Mouse (Mus musculus): Measurements from ENCODE around the gene Ccdc136. TPM values are rescaled to one million over a fixed set of nuclear protein-coding genes. Genes with fewer than 3 reads are reported as not detected.

The Ccdc136 gene
- total RNA-seq, 2 experiments from 2014 or later, result 6.1 to 7.9 TPM

DNA sequence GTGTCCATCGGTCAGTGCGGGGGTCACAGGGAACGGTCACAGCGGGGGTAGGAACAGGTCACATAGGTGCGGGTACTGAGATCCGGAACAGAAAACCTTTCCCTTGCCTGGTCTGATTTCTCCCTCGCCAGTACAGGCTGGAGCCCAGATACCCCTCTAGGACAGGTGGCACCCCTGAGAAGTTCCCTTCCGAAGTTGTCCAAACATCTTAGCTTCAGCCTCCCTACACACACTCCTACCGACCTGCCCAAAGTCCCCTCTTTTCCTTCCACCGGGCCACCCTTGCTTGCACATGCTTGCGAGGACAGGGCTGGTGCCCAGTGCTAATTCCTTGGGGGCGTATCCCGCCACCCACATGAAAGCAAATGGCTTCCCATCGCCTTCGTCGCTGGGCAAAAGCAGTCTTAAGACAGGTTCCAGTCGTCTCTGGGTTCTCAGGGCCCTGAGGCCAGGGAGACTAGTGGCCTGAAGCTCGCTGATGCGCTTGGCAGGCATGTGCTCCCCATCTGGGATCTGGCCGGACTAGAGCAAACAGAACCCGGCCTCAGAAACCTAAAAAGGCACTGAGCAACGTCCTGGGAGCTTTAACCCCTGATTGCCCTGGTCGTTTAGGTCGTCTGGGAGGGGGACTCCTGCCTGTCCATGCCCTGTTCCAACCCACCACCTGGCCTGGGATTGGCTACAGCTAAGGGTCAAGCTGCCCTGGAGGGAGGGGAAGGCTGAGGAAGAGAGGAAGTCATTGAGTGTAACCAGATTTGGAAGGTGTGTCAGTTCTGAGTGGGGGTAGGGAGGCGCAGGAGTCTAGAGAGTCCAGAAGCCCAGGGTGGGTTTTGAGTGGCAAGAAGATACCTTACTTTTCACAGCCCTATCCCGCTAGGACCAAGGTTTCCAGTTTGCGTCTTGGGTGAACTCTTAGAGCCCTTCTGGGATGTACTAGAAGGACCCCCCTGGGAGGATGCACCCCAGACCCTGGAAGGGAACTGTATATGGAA lies 38.0 kb downstream of the Ccdc136 start:
- DNase-seq, result peak; percentile 81 to 87
- intact Hi-C loops (cut with DNase I), result loop anchor here (2.0 to 5.0 kb wide), 3 partner anchors 37 to 77 kb away; partner anchors contain the start of genes Ccdc136 and Opn1sw

DNA sequence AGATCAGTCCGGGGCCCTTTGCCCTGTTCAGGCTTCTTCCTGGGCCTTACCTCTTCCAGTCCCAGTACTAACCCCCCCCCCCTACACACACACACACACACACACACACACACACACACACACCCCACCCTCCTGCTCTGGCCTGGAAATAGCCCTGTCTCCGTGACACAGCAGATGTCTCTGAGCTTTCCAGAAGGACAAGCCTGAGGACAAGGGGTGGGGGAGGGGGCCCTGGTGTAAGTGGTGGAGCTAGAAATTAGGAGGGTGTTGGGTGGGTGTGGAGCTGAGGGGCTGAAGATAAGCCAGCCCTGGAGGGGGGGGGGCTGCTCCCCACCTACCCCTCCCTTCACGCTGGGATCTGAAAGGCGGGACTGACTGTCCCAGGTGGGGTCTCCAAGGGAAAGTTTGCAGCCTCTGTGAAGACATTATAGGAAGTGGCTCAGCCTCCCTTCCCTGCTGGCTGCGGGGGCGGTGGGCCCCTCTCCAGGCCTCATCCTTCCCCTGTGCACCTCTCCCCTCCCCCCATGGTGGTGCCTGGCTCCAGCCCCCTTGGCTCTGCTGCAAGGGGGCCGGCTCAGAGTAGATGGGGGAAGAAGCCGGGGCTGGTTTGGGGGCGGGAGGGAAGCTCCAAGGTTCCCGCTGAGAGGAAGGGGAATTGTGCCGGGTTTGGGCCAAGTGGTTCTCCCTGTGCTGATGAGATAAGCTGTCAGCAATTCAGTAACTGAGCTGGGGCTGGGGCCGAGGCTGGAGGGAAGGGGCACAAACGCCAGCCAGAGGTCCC lies 39.0 kb downstream of the Ccdc136 start:
- peak; percentile 83 to 84 for DNase-seq
- intact Hi-C loops (cut with DNase I), result loop anchor here (5.0 kb wide), 1 partner anchor 78 kb away; no protein-coding TSS in a partner anchor

DNA sequence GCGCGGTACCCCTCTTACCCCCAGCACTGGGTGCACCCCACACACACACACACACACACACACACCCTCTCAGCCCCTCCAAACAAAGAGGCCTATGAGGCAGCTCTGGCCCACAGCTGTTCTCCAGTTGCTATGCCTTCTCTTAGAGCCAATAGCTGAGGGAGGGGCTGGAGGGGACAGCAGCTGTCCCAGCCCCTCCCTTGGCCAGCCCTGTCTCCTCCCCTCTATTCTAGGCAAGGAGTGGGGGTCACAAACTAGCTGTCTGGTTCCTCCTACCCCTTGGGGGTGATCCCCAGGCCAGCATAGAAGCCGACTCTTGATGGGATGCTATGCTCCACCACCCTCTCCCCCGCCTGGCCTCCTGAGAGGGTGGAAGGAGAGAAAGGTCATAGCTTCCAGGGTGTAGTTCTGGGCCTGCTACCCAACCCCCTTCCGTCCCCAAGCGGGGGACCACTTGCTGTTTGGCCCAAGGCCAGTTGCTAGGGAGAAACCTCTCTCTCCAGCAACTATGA lies 39.9 kb downstream of the Ccdc136 start:
- DNase-seq, result peak; percentile 68 to 71
- intact Hi-C loops (cut with DNase I), result no loop called here

- intact Hi-C loops (cut with DNase I), result no loop called here
- peak; percentile 85 to 86 for DNase-seq
Observed at GRCm38 (mm10) chr6:29436461-29436934, 40.4 kb downstream of the Ccdc136 start.

DNA sequence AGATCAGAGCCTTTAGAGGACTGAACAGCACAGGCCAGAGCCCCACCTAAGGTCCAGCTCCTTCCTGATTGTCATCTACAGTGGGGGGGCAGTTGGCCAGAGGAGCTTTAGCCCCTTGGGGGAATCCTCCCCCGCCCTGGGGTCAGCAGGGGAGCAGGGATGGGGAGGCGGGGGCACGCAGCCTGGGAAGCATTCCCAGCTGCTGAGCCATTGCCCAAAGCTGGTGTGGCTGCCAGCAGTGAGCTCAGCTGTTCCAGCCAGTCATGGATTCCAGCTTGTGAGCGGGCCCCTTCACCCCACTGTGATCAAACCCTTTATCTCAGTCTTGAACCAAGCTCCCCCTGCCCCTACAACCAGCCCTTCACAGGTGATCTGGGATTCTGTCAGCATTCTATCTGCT lies 43.1 kb downstream of the Ccdc136 start:
- intact Hi-C loops (cut with DNase I), result no loop called here
- DNase-seq, result peak; percentile 39 to 59

DNA sequence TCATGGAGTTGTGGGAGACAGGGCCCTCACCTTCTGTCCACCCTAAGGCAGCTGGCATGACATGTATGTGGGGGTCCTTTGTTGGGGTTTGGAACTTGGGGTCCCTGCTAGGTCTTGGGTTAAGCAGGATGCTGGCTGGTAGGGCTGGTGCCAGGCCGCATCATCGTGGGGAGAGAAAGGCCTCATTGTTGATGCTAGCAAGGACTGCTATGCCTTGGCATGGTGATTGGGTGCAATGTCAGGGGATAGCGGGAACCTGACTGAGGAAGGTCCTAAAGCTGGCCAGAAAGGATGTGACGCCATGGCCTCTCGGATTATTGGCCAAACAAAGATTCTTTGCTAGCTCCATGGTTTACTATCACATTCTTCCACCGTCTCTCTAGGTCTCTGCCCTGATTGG lies 43.7 kb downstream of the Ccdc136 start:
- intact Hi-C loops (cut with DNase I), result no loop called here
- no peak for DNase-seq

DNA sequence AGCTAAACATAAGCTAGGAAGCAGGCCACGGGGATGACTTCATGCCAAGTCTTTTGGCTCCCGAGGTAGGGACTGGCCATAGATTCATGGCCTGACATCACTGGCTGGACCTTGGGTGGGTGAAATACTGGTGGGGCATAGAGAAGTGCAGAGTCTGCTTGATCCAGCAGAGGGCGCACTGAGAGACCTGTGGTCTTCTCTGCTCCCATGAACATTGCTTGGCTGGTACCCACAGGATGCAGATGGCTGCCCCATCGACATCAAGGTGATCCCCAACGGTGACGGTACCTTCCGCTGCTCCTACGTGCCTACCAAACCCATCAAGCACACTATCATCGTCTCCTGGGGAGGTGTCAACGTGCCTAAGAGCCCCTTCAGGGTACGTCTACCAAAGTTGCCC lies 48.7 kb downstream of the Ccdc136 start:
- DNase-seq, result peak; percentile 50 to 74
- intact Hi-C loops (cut with DNase I), result no loop called here

DNA sequence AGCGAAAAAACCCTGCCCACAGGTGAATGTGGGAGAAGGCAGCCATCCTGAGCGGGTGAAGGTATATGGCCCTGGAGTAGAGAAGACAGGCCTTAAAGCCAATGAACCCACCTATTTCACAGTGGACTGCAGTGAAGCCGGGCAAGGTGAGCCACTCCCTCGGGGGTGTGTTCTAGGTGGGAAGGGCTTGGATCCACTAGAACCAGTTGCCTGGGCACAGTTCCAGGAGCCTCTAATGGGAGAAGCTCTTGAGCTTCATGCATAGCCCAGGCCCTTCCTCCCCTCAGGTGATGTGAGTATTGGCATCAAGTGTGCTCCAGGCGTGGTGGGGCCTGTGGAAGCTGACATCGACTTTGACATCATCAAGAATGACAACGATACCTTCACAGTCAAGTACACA lies 49.2 kb downstream of the Ccdc136 start:
- intact Hi-C loops (cut with DNase I), result no loop called here
- DNase-seq, result peak; percentile 42 to 47

DNA sequence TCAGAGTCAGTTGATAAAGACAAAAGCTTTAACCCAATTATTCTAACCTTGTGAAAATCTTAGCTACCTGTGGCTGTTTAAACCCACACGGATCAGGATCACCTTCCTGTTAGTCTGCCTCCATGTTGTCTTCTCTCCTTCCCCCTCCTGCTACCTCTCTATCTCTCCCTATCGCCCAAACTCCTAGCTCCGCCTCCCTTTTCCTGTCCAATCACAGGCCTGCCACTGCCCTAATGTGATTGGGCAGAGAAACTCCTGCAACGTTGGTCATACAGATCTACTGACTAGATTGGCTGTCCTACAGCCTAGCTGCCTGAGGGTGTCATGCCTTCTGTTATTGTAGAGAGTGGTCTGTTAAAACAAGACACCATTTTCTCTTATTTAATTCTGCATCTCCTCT lies 53.7 kb downstream of the Ccdc136 start:
- intact Hi-C loops (cut with DNase I), result no loop called here

DNA sequence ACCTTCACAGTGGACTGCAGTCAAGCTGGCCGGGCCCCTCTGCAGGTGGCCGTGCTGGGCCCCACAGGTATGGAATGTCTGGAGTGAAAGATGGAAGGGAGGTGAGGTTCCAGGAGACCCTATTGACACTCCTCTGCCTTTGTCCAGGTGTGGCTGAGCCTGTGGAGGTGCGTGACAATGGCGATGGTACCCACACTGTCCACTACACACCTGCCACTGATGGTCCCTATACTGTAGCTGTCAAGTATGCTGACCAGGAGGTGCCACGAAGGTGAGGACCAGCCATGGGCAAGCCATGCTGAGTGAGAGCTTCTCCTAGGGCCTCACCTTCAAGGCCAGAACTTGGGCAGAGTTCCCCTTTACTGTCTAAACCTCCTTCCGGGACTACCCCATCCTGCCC lies 54.6 kb downstream of the Ccdc136 start:
- intact Hi-C loops (cut with DNase I), result no loop called here
- no peak for DNase-seq

More for the DNA sequence above, 53.7 kb downstream of the Ccdc136 start:
- DNase-seq, result no peak

GRCm38 (mm10) chr6:29461502-29461901 lies 65.4 kb downstream of the Ccdc136 start:
- DNase-seq, result peak in 1 of 2 experiments; percentile 26
- intact Hi-C loops (cut with DNase I), result no loop called here

GRCm38 (mm10) chr6:29463388-29463787 lies 67.3 kb downstream of the Ccdc136 start:
- intact Hi-C loops (cut with DNase I), result no loop called here

GRCm38 (mm10) chr6:29467583-29468354 lies 71.7 kb downstream of the Ccdc136 start, which contains the start of gene Atp6v1f:
Gene Atp6v1f (plus strand): TSS chr6:29467718.
- intact Hi-C loops (cut with DNase I), result no loop called here
- DNase-seq, result peak; percentile 94 to 95

More at GRCm38 (mm10) chr6:29463388-29463787, 67.3 kb downstream of the Ccdc136 start:
- peak in 1 of 2 experiments; percentile 31 for DNase-seq

- intact Hi-C loops (cut with DNase I), result no loop called here
- no peak for DNase-seq
Observed at GRCm38 (mm10) chr6:29468851-29469250, 72.7 kb downstream of the Ccdc136 start.

GRCm38 (mm10) chr6:29471137-29471536 lies 75.0 kb downstream of the Ccdc136 start, which contains the start of gene Atp6v1fnb:
Gene Atp6v1fnb (plus strand): TSS chr6:29471437.
- no peak for DNase-seq
- intact Hi-C loops (cut with DNase I), result no loop called here

DNA sequence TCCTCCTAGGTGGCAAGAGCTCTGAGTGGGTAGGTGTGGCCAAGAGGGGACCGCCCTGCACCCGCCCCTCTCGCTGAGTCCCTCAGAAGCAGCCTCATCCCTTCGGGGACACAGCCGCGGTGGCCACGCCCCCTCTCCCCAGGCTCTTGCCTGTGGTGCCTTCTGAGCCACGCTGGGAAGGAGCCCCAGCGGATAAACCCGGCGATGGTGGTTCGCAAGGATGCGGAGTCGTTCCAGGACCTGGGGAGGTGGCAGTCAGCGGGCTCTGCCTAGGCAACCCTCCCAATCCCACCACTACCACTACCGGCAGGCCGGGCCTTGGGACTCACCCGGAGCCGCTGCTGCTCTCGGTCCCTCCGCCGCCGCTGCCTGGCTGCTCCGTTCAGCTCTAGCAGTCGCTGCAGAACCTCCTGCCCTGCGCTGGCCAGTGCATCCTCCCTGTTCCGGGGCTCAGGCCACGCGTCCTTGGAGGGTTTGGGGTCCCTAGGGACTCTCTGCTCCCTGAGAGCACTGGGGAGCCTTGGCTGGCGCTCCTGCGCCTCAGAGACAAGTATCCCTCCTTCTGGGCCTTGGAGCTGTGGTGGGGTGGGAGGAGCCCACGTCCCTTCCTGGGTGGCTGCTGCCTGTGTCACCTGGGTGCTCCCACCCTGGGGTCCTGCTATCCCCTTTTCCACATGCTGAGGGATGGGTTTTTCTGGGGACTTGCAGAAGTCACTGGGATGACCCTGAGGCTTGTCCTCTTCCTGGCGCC lies 78.0 kb downstream of the Ccdc136 start:
- intact Hi-C loops (cut with DNase I), result no loop called here

DNA sequence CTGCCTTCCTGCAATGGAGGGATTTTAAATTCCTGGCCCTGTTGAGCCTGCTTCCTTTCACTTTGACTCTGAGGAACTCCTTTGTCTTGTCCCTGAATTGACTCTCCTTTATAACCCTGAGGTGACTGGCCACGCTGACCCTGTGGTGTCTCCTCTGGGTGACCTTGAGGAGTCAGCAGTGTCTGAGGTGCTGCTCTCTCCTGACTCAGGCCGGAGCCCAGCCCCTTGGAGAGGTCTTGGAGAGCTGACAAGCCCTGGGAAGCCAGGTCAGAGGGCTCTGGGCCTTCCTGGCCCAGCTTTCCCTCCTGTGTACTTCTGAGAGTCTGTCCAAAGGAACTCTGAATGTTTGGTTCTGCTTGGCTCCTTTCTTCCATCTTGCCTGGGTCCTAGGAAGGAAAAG lies 78.6 kb downstream of the Ccdc136 start:
- no peak for DNase-seq
- intact Hi-C loops (cut with DNase I), result no loop called here

More for the DNA sequence above, 78.0 kb downstream of the Ccdc136 start:
- peak; percentile 71 for DNase-seq

All from heart, postnatal 10 days (tissue).